Mouse (Mus musculus) neural tube, embryonic 15.5 days (tissue): ENCODE data around the gene Mbnl1. TPM values are rescaled to one million over a fixed set of nuclear protein-coding genes. Genes with fewer than 3 reads are reported as not detected.
"Not testable (repeated sequence)": the region's sequence is repeated elsewhere in the genome, so short reads cannot be mapped to it uniquely, and the experiment has no call there.

Source experiments
- ATAC-seq: fragments of 200-750 bp; cut with Nextera tagmentation; 2 replicates; pipeline ENCODE4 v1.8.0; 2017; ENCODE audit warnings: mild to moderate bottlenecking, moderate TSS enrichment, moderate library complexity; ENCODE audit not compliant: low FRiP score
- H3K27ac ChIP-seq: fragments of 300-500 bp; sonication (generic); replicated peaks from 2 replicates; pipeline ENCODE4 v1.5.1; 2015; ENCODE audit warnings: mild to moderate bottlenecking, inconsistent platforms
- H3K27me3 ChIP-seq: fragments of 300-500 bp; sonication (generic); replicated peaks from 2 replicates; pipeline ENCODE4 v1.6.1; 2015; ENCODE audit warnings: inconsistent platforms
- H3K36me3 ChIP-seq: fragments of 300-500 bp; sonication (generic); 2 replicates; pipeline ENCODE4 v1.6.1; 2015; ENCODE audit warnings: inconsistent platforms
- H3K4me1 ChIP-seq: fragments of 300-500 bp; sonication (generic); 2 replicates; pipeline ENCODE4 v1.6.1; 2015; ENCODE audit warnings: inconsistent platforms
- H3K4me2 ChIP-seq: fragments of 300-500 bp; sonication (generic); 2 replicates; pipeline ENCODE4 v1.6.1; 2015; ENCODE audit warnings: inconsistent platforms, mild to moderate bottlenecking, moderate library complexity
- H3K4me3 ChIP-seq: fragments of 300-500 bp; sonication (generic); replicated peaks from 2 replicates; pipeline ENCODE4 v1.5.1; 2015; ENCODE audit warnings: mild to moderate bottlenecking, inconsistent platforms
- H3K9ac ChIP-seq: fragments of 300-500 bp; sonication (generic); replicated peaks from 2 replicates; pipeline ENCODE4 v1.6.1; 2015; ENCODE audit warnings: mild to moderate bottlenecking, inconsistent platforms
- H3K9me3 ChIP-seq: fragments of 300-500 bp; sonication (generic); replicated peaks from 2 replicates; pipeline ENCODE4 v1.6.1; 2016; ENCODE audit warnings: inconsistent platforms
- WGBS: fragments of 180-500 bp; shearing (Covaris S2); methylation state at CpG from one replicate; pipeline ENCODE4 v1.1.7; 2015; ENCODE audit warnings: mixed read lengths; 5-methylcytosine and 5-hydroxymethylcytosine counted together
- polyA plus RNA-seq: library from polyadenylated mRNA; unstranded; fragments of >200 nt; fragmentation: Nextera tagmentation; extraction: Ambion mirVana; gene quantifications from 2 replicates; pipeline ENCODE4 v1.2.1, GENCODE M21; 2015

Mbnl1 gene
- polyA plus RNA-seq, 1 experiment from 2014 or later: 48.7 TPM

DNA sequence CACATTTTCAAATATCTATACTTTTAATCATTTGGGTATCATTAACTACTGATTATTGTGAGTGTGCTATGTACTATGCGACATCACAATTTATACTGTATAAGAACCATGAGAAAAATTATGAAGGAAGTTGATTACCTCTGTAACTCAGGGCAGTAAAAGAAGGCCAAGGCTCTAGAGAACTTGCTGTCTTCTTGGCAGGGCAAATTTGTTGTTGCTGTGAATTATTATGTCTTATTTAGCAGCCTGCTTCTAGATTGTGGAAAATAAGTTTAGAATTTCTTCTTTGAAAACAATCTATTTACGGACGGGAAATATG, 2.0 kb downstream of the Mbnl1 start:
- no peak overlapping the region for H3K9ac ChIP-seq
- H3K27me3 ChIP-seq: no peaks in the 10 kb centered on the region
- H3K27ac ChIP-seq: no peak overlapping the region
- no peak overlapping the region for H3K4me3 ChIP-seq
- ATAC-seq: no peak
- H3K4me1 ChIP-seq: no peaks in the 10 kb centered on the region
- no peaks in the 10 kb centered on the region for H3K36me3 ChIP-seq
- WGBS: 78% methylated on average over 3 of the region's 3 CpGs
- H3K9me3 ChIP-seq: no peaks in the 10 kb centered on the region
- H3K4me2 ChIP-seq: no peak overlapping the region

DNA sequence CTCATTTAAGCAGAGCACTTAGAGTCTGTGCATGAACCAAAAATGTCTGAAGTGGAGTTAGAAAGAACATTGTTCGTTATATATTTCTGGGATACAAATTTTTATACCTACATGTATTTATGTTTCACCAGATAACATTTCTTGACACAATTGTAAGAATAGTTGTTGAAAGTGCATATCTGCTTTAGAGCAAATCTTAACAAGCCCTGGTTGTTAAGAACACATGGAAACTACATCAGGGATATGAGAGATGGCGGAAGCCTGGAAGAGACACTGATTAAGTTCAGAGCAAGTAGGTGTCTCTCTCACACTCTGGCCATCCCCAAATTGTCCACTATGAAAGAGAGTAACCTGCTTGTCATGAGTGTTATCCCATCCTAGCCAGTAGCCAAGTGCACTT, 2.4 kb downstream of the Mbnl1 start:
- no peak for ATAC-seq
- no peak overlapping the region for H3K4me2 ChIP-seq
- no peaks in the 10 kb centered on the region for H3K27me3 ChIP-seq
- H3K27ac ChIP-seq: no peak overlapping the region
- WGBS: 93% methylated on average over 2 of the region's 2 CpGs
- no peaks in the 10 kb centered on the region for H3K4me1 ChIP-seq
- H3K9ac ChIP-seq: no peak overlapping the region
- no peak overlapping the region for H3K4me3 ChIP-seq
- no peaks in the 10 kb centered on the region for H3K36me3 ChIP-seq
- H3K9me3 ChIP-seq: no peaks in the 10 kb centered on the region

DNA sequence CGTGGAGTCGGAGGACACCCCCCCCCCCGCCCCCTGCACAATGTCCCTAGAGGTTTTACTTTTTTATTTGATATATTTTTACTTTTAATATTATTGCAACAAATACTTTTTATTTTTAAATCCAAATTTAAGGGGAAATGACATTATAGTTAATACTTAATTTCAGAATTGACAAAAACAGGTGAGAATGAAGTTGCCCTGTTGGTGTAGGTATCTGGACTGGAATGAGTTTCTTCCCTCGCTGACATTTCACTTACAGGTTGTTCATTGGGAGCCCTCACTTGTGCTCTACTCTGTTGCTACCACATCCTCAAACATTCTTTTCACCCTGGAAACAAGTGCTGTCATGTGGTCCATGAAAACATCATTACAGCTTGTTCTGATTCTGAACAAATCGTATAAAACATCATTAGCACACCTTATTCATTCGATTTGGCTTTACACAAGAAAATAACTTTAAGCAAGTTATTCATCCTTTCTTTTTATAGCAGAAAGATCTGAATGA, 4.2 kb downstream of the Mbnl1 start:
- Histone ChIP-seq H3K4me3 (no peak overlapping the region), H3K4me2 (no peak overlapping the region), H3K27ac (no peak overlapping the region), H3K4me1 (no peaks in the 10 kb centered on the region), H3K27me3 (no peaks in the 10 kb centered on the region), H3K36me3 (no peaks in the 10 kb centered on the region), H3K9ac (no peak overlapping the region), H3K9me3 (no peaks in the 10 kb centered on the region)
- ATAC-seq: no peak
- 88% methylated on average over 6 of the region's 6 CpGs for WGBS

DNA sequence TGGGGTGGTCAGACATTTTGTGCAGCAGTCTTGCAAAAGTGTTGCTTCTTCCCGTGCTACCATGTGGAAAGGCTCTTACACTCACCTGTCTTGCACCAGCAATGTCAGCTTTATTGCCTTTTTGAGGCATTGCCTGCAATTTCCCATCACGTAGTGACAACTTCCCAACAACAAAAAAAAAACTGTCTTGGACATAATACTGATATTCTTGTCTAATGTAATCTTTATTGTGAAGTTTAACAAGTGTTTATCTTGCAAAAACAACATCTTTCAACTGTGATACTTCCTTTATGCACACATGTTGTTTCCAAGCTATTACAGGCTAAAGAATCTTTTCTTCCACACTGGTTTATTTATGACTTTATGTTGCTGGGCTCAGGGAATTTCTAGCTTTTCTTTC, 5.8 kb downstream of the Mbnl1 start:
- no peak overlapping the region for H3K4me3 ChIP-seq
- WGBS: 45% methylated on average over 2 of the region's 2 CpGs
- H3K4me1 ChIP-seq: no peaks in the 10 kb centered on the region
- no peak for ATAC-seq
- no peak overlapping the region for H3K9ac ChIP-seq
- no peak overlapping the region for H3K27ac ChIP-seq
- H3K9me3 ChIP-seq: no peaks in the 10 kb centered on the region
- no peaks in the 10 kb centered on the region for H3K27me3 ChIP-seq
- no peaks in the 10 kb centered on the region for H3K36me3 ChIP-seq
- H3K4me2 ChIP-seq: no peak overlapping the region

DNA sequence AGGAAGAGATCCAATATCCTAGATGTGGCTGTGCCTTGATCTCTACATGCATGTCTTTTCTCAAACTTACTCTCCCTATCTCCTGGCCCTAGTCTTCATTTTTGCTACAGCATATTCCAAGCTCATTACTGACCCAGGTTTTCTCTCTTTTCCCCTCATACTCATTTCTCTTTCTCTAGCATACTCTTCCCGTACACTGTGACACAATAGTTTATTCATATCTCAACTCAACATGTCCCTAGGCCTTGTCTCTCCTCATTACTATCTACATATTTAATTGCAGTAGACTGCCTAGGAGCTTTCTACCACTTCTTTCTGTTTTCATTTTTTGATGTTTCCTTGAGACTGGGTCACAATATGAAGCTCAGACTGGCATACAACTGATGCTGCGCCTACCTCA, 8.1 kb downstream of the Mbnl1 start:
- H3K27ac ChIP-seq: no peak overlapping the region
- H3K9me3 ChIP-seq: no peaks in the 10 kb centered on the region
- ATAC-seq: no peak
- no peak overlapping the region for H3K9ac ChIP-seq
- no peaks in the 10 kb centered on the region for H3K4me1 ChIP-seq
- H3K4me2 ChIP-seq: no peak overlapping the region
- H3K4me3 ChIP-seq: no peak overlapping the region
- no peaks in the 10 kb centered on the region for H3K27me3 ChIP-seq
- 92% methylated on average over 2 of the region's 2 CpGs for WGBS
- H3K36me3 ChIP-seq: no peaks in the 10 kb centered on the region

DNA sequence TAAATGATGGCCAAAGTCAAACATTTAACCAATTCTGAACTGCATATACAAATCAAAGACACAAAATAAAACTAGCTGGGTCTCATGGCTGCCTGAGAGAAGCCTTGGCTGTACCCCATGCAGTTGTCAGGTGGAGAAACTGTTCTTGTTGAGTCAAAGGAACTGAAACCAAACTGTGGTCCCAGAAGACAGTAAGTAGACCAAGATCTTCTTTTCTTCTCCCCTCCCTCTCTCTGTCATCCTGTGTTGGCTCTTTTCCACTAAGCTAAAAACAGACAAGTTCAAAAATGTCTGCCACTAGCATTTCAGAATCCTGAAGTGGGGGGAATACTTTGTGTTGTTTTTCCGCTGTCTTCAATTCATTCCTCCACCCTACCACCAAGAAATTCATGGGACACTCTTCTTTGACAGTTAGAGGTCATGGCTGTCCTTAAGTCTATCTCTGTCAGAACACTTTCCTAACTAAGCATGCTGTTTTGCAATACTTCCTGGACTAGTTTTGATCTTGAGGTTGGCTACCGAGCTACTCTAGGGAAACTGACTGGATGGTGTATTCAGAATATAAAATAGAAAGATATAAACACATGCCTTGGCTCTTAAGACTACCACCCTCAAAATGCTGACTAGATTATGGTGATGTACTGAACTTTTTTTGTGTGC, 9.2 kb downstream of the Mbnl1 start:
- 98% methylated on average over 2 of the region's 2 CpGs for WGBS
- Histone ChIP-seq H3K4me2 (no peak overlapping the region), H3K9ac (no peak overlapping the region), H3K4me3 (no peak overlapping the region), H3K27me3 (no peaks in the 10 kb centered on the region), H3K27ac (no peak overlapping the region), H3K36me3 (no peaks in the 10 kb centered on the region), H3K4me1 (no peaks in the 10 kb centered on the region), H3K9me3 (no peaks in the 10 kb centered on the region)
- ATAC-seq: no peak

DNA sequence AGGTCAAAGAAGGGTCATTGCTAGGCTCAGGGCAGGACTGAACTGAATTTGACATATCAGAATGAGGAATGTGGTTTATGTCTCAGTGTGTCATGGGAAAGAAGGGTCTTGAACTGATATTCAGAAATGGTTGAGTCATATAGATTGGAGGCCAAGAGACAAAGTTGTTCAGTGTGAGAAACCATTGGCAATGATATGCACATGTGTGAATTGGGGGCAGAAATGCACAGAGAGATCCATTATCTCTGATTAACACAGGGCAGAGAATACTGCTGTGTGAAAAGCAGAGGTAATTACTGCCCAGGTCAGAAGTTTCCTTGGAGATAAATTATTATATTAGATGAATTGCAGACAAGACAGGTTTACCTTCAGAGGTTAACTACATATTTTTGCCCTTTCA, 10.7 kb downstream of the Mbnl1 start:
- no peaks in the 10 kb centered on the region for H3K9me3 ChIP-seq
- H3K27ac ChIP-seq: no peak overlapping the region
- no peaks in the 10 kb centered on the region for H3K4me1 ChIP-seq
- no peak overlapping the region for H3K4me3 ChIP-seq
- no peak overlapping the region for H3K9ac ChIP-seq
- no peaks in the 10 kb centered on the region for H3K27me3 ChIP-seq
- no peaks in the 10 kb centered on the region for H3K36me3 ChIP-seq
- ATAC-seq: no peak
- no peak overlapping the region for H3K4me2 ChIP-seq

DNA sequence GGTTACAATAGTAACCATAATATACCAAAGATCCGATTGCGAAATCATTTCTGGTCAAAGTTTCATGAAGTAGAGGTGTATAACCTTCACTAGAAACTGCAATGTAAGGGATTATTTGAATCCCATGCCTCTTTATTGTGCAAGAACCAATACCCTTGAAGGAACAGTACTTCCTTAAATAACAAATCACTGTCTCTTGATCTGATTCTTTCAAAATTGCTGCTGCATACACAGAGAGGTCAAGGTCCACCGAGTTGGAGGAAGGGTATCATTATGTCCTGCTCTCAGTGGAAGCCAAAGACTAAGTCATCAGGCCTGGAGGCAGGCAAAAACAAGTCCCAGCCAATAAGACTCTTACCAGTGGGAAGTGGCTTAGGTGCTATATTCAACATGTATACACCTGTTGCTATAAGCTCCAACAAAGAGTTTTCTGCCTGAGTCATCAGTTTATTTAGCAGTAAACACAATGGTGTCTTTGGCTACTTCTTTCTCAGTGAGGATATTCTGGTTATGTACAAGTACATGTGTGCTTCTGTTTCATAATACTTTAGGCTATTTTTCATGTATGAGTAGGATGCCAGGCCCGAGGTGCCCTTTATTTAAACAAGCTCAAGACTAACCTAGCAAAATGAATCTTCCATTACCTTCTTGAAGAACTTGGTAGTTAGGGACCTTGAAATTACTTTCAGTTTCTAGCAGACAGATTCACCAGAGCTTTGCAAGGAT, 13.5 kb downstream of the Mbnl1 start:
- no peak for ATAC-seq
- 91% methylated on average over 4 of the region's 4 CpGs for WGBS
- Histone ChIP-seq H3K9me3 (no peaks in the 10 kb centered on the region), H3K27me3 (no peaks in the 10 kb centered on the region), H3K27ac (no peak overlapping the region), H3K4me2 (no peak overlapping the region), H3K4me3 (no peak overlapping the region), H3K9ac (no peak overlapping the region), H3K36me3 (no peaks in the 10 kb centered on the region), H3K4me1 (no peaks in the 10 kb centered on the region)

DNA sequence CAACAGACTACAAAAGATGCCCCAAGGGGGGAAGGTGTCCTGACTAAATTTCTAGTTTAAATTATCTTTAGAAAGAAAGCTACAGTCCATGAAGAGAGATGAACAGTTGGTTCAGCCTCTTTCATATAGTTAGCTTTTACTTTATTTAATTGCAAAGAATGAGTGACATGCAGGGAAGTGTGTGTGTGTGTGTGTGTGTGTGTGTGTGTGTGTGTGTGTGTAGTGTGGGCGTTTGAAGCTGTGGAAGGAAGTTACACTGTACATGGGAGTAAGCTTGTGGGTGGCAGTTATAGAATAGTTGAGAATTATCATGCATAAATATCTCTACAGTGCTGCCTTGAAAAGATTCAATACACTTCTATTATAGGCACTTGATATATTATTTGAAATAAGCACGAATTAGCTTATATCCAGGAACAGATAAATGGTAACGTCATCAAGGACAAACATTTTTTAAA, 14.1 kb downstream of the Mbnl1 start:
- no peaks in the 10 kb centered on the region for H3K9me3 ChIP-seq
- 81% methylated on average over 3 of the region's 3 CpGs for WGBS
- no peak overlapping the region for H3K27ac ChIP-seq
- no peaks in the 10 kb centered on the region for H3K36me3 ChIP-seq
- no peak overlapping the region for H3K4me3 ChIP-seq
- no peak overlapping the region for H3K9ac ChIP-seq
- no peaks in the 10 kb centered on the region for H3K27me3 ChIP-seq
- ATAC-seq: no peak
- H3K4me2 ChIP-seq: no peak overlapping the region
- H3K4me1 ChIP-seq: no peaks in the 10 kb centered on the region

DNA sequence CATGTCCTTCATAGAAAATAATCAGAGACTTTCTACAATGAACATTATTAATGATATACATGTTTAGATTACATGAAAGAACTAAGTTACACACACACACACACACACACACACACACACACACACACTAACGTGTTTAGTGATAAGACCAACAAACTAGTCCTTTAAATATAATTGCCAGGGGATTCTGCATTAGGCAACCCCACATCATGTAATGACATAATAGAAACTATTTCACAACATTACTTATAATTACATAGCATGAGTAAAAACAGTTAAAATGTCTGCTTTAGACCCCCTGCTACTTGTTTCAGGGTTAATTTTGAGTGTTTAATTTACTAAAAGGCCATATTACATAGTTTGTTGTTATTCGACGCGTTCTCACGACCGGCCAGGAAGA, 16.9 kb downstream of the Mbnl1 start:
- no peak for ATAC-seq
- no peaks in the 10 kb centered on the region for H3K27me3 ChIP-seq

DNA sequence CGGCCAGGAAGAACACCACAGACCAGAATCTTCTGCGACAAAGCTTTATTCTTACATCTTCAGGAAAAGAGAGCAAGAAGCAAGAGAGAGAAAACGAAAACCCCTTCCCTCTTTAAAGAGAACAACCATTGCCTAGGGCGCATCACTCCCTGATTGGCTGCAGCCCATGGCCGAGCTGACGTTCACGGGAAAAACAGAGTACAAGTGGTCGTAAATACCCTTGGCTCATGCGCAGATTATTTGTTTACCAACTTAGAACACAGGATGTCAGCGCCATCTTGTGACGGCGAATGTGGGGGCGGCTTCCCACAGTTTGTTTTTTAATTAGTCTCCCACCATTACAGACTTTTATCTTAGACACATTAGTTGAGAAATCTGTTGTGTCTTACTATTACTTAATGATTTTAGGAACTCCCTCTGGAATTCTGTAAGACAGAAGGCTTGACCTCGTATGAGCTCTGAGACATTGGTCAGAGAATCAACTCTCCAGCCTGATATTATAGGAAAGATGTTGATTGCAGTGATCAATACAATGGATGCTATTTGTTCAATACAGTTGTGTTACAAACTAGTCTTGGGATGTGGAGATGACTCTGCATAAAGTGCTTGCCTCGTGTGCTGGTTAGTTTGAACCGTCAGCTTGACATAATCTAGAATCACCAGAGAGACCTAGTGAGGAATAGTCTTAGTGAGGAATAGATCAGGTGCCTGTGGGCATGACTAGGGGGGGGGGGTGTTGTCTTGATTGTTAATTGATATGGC, 22.3 kb downstream of the Mbnl1 start:
- H3K4me2 ChIP-seq, H3K4me1 ChIP-seq: not testable (repeated sequence)

More for the DNA sequence above, 16.9 kb downstream of the Mbnl1 start:
- Histone ChIP-seq H3K4me2 (no peak overlapping the region), H3K9ac (no peak overlapping the region), H3K36me3 (no peaks in the 10 kb centered on the region), H3K27ac (no peak overlapping the region), H3K4me3 (no peak overlapping the region), H3K4me1 (no peaks in the 10 kb centered on the region), H3K9me3 (no peaks in the 10 kb centered on the region)
- 95% methylated on average over 6 of the region's 6 CpGs for WGBS

DNA sequence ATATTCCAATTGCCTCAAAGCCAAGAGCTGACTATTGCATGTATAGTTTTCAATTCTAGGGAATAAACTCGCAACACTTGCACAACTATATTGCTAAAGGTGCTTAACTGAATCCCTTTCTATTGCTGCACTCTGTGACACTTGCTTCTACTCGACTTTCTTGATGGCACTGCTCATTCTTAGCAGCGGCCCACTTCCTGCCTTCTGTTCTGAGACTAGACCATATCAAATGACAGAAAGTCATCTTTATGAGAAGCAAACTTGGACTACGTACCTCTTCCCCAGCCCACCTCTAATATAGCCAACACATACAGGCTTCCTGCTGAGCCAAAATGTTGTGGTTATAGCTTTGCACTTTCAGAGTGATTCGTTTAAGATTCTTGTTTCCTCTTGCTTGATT, 23.6 kb downstream of the Mbnl1 start:
- Histone ChIP-seq H3K27ac (no peak overlapping the region), H3K36me3 (no peaks in the 10 kb centered on the region), H3K27me3 (no peaks in the 10 kb centered on the region), H3K9ac (no peak overlapping the region), H3K4me2 (no peak overlapping the region), H3K9me3 (no peaks in the 10 kb centered on the region), H3K4me3 (no peak overlapping the region), H3K4me1 (peaks cover 12% of the 10 kb centered on the region)
- no peak for ATAC-seq
- 88% methylated on average over 5 of the region's 5 CpGs for WGBS

More for the DNA sequence above, 22.3 kb downstream of the Mbnl1 start:
- H3K4me3 ChIP-seq, H3K27ac ChIP-seq, ATAC-seq, H3K36me3 ChIP-seq, H3K27me3 ChIP-seq, H3K9ac ChIP-seq, H3K9me3 ChIP-seq: not testable (repeated sequence)
- 66% methylated on average over 8 of the region's 16 CpGs for WGBS
